In genomic region chr11:11122866-11123265, GRCm38 (mm10) we compare ENCODE assay signal across 21 mouse cellular contexts. TPM values are rescaled to one million over a fixed set of nuclear protein-coding genes. Genes with fewer than 3 reads are reported as not detected.
DNase-seq lines count a peak whose midpoint lies in the region; ATAC-seq lines count a peak whose summit lies in the region.
"Had no signal": no experiment of that assay in that cellular context is flagged by ENCODE, and none has a peak within 500 bp of the region (broad histone marks: within the 10 kb centered on the region; RNA-seq: fewer than 3 reads in every experiment).

No protein-coding gene starts in this region.

- H3K4me3 ChIP-seq in heart, embryonic 10.5 days = no peak overlapping the region
- H3K4me3 ChIP-seq: embryonic facial prominence, embryonic 15.5 days; forebrain, embryonic 10.5 days; hindbrain, embryonic 15.5 days; layer of hippocampus, adult 2 months; midbrain, embryonic 12.5 days had no signal

- H3K9me3 ChIP-seq in heart, embryonic 10.5 days = no peaks in the 10 kb centered on the region
- H3K9me3 ChIP-seq: embryonic facial prominence, embryonic 15.5 days; forebrain, embryonic 10.5 days; hindbrain, embryonic 15.5 days; midbrain, embryonic 12.5 days had no signal

- H3K36me3 ChIP-seq in heart, embryonic 10.5 days = no peaks in the 10 kb centered on the region
- H3K36me3 ChIP-seq: embryonic facial prominence, embryonic 15.5 days; forebrain, embryonic 10.5 days; hindbrain, embryonic 15.5 days; midbrain, embryonic 12.5 days had no signal

- WGBS in heart, embryonic 10.5 days = 68% methylated on average over 4 of the region's 4 CpGs

- H3K27me3 ChIP-seq in heart, embryonic 10.5 days (ENCODE audit: insufficient read depth, poor library complexity, severe bottlenecking) = peaks cover 8% of the 10 kb centered on the region

- no peak overlapping the region for H3K27ac ChIP-seq in heart, embryonic 10.5 days
- H3K27ac ChIP-seq: embryonic facial prominence, embryonic 15.5 days; forebrain, embryonic 10.5 days; hindbrain, embryonic 15.5 days; kidney, postnatal 0 days; layer of hippocampus, adult 2 months; midbrain, embryonic 12.5 days; stomach, postnatal 0 days had no signal

- no peak for ATAC-seq in inflammation-experienced regulatory T-cells, adult 6 months
- ATAC-seq: forebrain, postnatal 0 days had no signal

- no peaks in the 10 kb centered on the region for H3K4me1 ChIP-seq in heart, embryonic 10.5 days
- H3K4me1 ChIP-seq: embryonic facial prominence, embryonic 15.5 days; forebrain, embryonic 10.5 days; hindbrain, embryonic 15.5 days; midbrain, embryonic 12.5 days had no signal

- DNase-seq in heart, adult 11 months = peak; percentile 90
- DNase-seq in heart, embryonic 10.5 days (ENCODE audit: low spot score) = no peak
- peak; percentile 59 for DNase-seq in lung, postnatal 10 days
- no peak for DNase-seq in lung, postnatal 25 days (ENCODE audit: low spot score)
- peak; percentile 48 for DNase-seq in gastrocnemius, postnatal 25 days
- peak; percentile 53 for DNase-seq in skeletal muscle tissue, adult 2 months (ENCODE audit: low read depth, low spot score)
- DNase-seq: cerebellum, postnatal 36 days; forebrain, postnatal 0 days; kidney, adult 11 months; liver; retina, postnatal 1 day had no signal

RNA-seq across cellular contexts. Expression of gene Vwc2, which starts 8.8 kb away (rescaled TPM):
- polyA plus RNA-seq in heart, embryonic 10.5 days (2016; fragmentation: Nextera tagmentation; extraction: Ambion mirVana) = 0.23 and 0.35 TPM in 2 replicates
- under 1 TPM in 1 of 2 experiments, not detected in 1; 0.28 TPM for total RNA-seq in gastrocnemius, postnatal 25 days (2021)
- under 1 TPM; 0.13 to 0.34 (median 0.30) TPM for polyA plus RNA-seq in inflammation-experienced regulatory T-cells, adult 6 months (2017; shearing (Covaris generic))
- total RNA-seq: megakaryocyte progenitor cell, adult 5-6 weeks; monocyte, adult 5-6 weeks had no signal

Comparison
In these comparisons a context has a peak if more than half of its experiments do, and no peak if none do; other contexts are left out.
1. DNase-seq: peak in heart, adult 11 months (single experiment), lung, postnatal 10 days (single experiment), gastrocnemius, postnatal 25 days (single experiment) and skeletal muscle tissue, adult 2 months (single experiment); none in heart, embryonic 10.5 days (single experiment) and lung, postnatal 25 days (single experiment).